Mouse (Mus musculus): ENCODE data around the gene Lmod3. TPM values are rescaled to one million over a fixed set of nuclear protein-coding genes. Genes with fewer than 3 reads are reported as not detected.
A peak's percentile ranks its signal among the peaks of the same experiment; 100 is the strongest.

Gene Lmod3
- 10 to 100 TPM; 50.2 to 55.6 TPM for total RNA-seq (2021)
- long read RNA-seq, experiment 1, transcript Lmod3-201 (3 exons, 2,215 nt) = major isoform, 67 of 84 reads
- long read RNA-seq, experiment 1, partial matches to known transcripts = 4 of 84 reads
- long read RNA-seq, experiment 1, other reads (novel, unspliced or antisense) = 13 of 84 reads
- long read RNA-seq, experiment 2, transcript Lmod3-201 (3 exons, 2,215 nt) = major isoform, 81 of 106 reads
- long read RNA-seq, experiment 2, partial matches to known transcripts = 4 of 106 reads
- long read RNA-seq, experiment 2, other reads (novel, unspliced or antisense) = 21 of 106 reads

GRCm38 (mm10) chr6:97252711-97253221, at the start of gene Lmod3:
Gene Lmod3, minus strand, starts transcription at chr6:97252759.
- intact Hi-C loops (cut with DNase I) = loop anchor here (5.0 kb wide), 1 partner anchor 490 kb away; no protein-coding TSS in a partner anchor
- peak in 1 of 2 experiments; percentile 37 for DNase-seq

- no peak for DNase-seq
- intact Hi-C loops (cut with DNase I) = no loop called here
These were observed 49.7 kb upstream of the Lmod3 start for GRCm38 (mm10) chr6:97302303-97302702.

GRCm38 (mm10) chr6:97300659-97301058, 48.1 kb upstream of the Lmod3 start:
- DNase-seq = no peak
- intact Hi-C loops (cut with DNase I) = no loop called here

- no peak for DNase-seq
- intact Hi-C loops (cut with DNase I) = no loop called here
These were observed 47.6 kb upstream of the Lmod3 start for GRCm38 (mm10) chr6:97300180-97300579.

- intact Hi-C loops (cut with DNase I) = no loop called here
- no peak for DNase-seq
These were observed 44.6 kb upstream of the Lmod3 start for GRCm38 (mm10) chr6:97297151-97297550.

- no peak for DNase-seq
- intact Hi-C loops (cut with DNase I) = no loop called here
These were observed 43.4 kb upstream of the Lmod3 start for GRCm38 (mm10) chr6:97295866-97296527.

- DNase-seq = no peak
- intact Hi-C loops (cut with DNase I) = no loop called here
These were observed 42.9 kb upstream of the Lmod3 start for GRCm38 (mm10) chr6:97295416-97295815.

GRCm38 (mm10) chr6:97293667-97294569, 41.4 kb upstream of the Lmod3 start:
- intact Hi-C loops (cut with DNase I) = no loop called here
- DNase-seq = no peak

- DNase-seq = no peak
- intact Hi-C loops (cut with DNase I) = no loop called here
These were observed 40.3 kb upstream of the Lmod3 start for GRCm38 (mm10) chr6:97292894-97293293.

GRCm38 (mm10) chr6:97292096-97292495, 39.5 kb upstream of the Lmod3 start:
- intact Hi-C loops (cut with DNase I) = no loop called here
- DNase-seq = no peak

GRCm38 (mm10) chr6:97291159-97291908, 38.8 kb upstream of the Lmod3 start:
- no peak for DNase-seq
- intact Hi-C loops (cut with DNase I) = no loop called here

- no peak for DNase-seq
- intact Hi-C loops (cut with DNase I) = no loop called here
These were observed 38.1 kb upstream of the Lmod3 start for GRCm38 (mm10) chr6:97290687-97291086.

- intact Hi-C loops (cut with DNase I) = no loop called here
- DNase-seq = no peak
These were observed 37.3 kb upstream of the Lmod3 start for GRCm38 (mm10) chr6:97289838-97290237.

- intact Hi-C loops (cut with DNase I) = no loop called here
- DNase-seq = no peak
These were observed 36.8 kb upstream of the Lmod3 start for GRCm38 (mm10) chr6:97289316-97289820.

- peak; percentile 30 to 39 for DNase-seq
- intact Hi-C loops (cut with DNase I) = no loop called here
These were observed 35.7 kb upstream of the Lmod3 start for GRCm38 (mm10) chr6:97288047-97288855.

GRCm38 (mm10) chr6:97286332-97286731, 33.8 kb upstream of the Lmod3 start:
- no peak for DNase-seq
- intact Hi-C loops (cut with DNase I) = no loop called here

- DNase-seq = no peak
- intact Hi-C loops (cut with DNase I) = no loop called here
These were observed 31.1 kb upstream of the Lmod3 start for GRCm38 (mm10) chr6:97283676-97284075.

GRCm38 (mm10) chr6:97278878-97279277, 26.3 kb upstream of the Lmod3 start:
- intact Hi-C loops (cut with DNase I) = loop anchor here (1.0 to 5.0 kb wide), 5 partner anchors 28 to 463 kb away; no protein-coding TSS in a partner anchor
- no peak for DNase-seq

Measured in heart, postnatal 14 days (tissue).